Mouse (Mus musculus) midbrain, embryonic 16.5 days (tissue): ENCODE results near the gene Wdr91. TPM values are rescaled to one million over a fixed set of nuclear protein-coding genes. Genes with fewer than 3 reads are reported as not detected.
A peak's percentile ranks its signal among the peaks of the same experiment; 100 is the strongest.

ENCODE experiments used
- ATAC-seq: fragments of 200-750 bp; cut with Nextera tagmentation; 2 replicates; pipeline ENCODE4 v1.8.0; 2017; ENCODE audit warnings: moderate TSS enrichment
- H3K27ac ChIP-seq: fragments of 300-500 bp; sonication (generic); 2 replicates; pipeline ENCODE4 v1.5.1; 2014; ENCODE audit warnings: mild to moderate bottlenecking, low read length, mixed read lengths
- H3K27me3 ChIP-seq: fragments of 300-500 bp; sonication (generic); 2 replicates; pipeline ENCODE4 v1.6.1; 2014; ENCODE audit warnings: low read depth, low read length, mixed read lengths; ENCODE audit not compliant: control insufficient read depth, insufficient read depth
- H3K36me3 ChIP-seq: fragments of 300-500 bp; sonication (generic); 2 replicates; pipeline ENCODE4 v1.6.1; 2014; ENCODE audit warnings: mild to moderate bottlenecking, low read length, moderate library complexity, mixed read lengths; ENCODE audit not compliant: control insufficient read depth, insufficient read depth
- H3K4me1 ChIP-seq: fragments of 300-500 bp; sonication (generic); 2 replicates; pipeline ENCODE4 v1.6.1; 2014; ENCODE audit warnings: mild to moderate bottlenecking, low read length, mixed read lengths; ENCODE audit not compliant: control insufficient read depth, insufficient read depth
- H3K4me2 ChIP-seq: fragments of 300-500 bp; sonication (generic); 2 replicates; pipeline ENCODE4 v1.6.1; 2014; ENCODE audit warnings: mild to moderate bottlenecking, low read length, mixed read lengths
- H3K4me3 ChIP-seq: fragments of 300-500 bp; sonication (generic); 2 replicates; pipeline ENCODE4 v1.5.1; 2014; ENCODE audit warnings: low read depth, mild to moderate bottlenecking, low read length, moderate library complexity, mixed read lengths
- H3K9ac ChIP-seq: fragments of 300-500 bp; sonication (generic); 2 replicates; pipeline ENCODE4 v1.6.1; 2014; ENCODE audit warnings: low read depth, low read length, mixed read lengths
- H3K9me3 ChIP-seq: fragments of 300-500 bp; sonication (generic); replicated peaks from 2 replicates; pipeline ENCODE4 v1.6.1; 2014; ENCODE audit warnings: mild to moderate bottlenecking, low read length, mixed read lengths; ENCODE audit not compliant: control insufficient read depth, poor library complexity, severe bottlenecking
- WGBS: fragments of 180-500 bp; shearing (Covaris S2); extraction: QIAGEN DNeasy Blood & Tissue Kit; methylation state at CpG from one replicate; pipeline ENCODE4 v1.1.7; 2014; 5-methylcytosine and 5-hydroxymethylcytosine counted together
- polyA plus RNA-seq: library from polyadenylated mRNA; unstranded; fragments of >200 nt; fragmentation: Nextera tagmentation; extraction: Ambion mirVana; gene quantifications from 2 replicates; pipeline ENCODE4 v1.2.1, GENCODE M21; 2015

Gene Wdr91
- polyA plus RNA-seq, 1 experiment from 2014 or later: 15.6 TPM

DNA sequence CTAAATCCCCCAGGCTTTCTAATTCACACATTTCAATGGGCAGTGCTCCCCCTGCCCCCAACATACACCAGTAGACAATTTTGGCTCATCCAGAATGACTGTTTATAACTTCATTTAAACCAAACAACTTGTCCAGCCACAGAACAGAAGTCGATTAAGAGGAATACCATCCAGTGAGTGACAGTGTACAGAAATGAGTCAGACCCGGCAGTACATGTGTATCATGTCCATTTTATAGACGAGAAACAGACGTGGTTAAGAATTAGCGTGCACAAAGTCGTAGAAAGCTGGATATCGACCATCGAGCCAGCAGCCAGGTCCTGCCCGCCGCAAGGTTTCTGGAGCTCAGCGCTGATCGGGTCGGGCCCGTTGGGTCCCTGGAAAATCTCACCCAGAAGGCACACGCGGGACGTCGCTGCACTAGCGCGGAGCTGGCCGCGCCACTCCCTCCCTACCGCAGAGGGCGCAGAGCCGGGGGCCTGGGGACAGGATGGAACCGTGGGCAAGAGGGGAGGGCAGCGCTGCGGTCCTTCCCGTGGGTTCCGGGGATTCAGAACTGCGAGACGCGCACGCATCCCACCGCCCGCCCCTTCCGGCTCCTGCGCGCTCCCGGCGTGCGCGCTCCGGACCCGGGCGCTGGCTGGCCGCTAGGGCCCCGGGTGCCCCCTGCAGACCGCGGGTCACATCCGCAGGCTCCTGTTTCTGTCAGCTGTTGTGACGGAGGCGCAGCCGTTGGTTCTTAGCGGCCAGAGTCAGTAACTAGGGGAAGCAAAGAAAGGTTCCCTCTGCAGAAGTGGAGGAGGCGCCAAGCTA, 33.0 kb downstream of the Wdr91 start, which contains the start of gene Cyren:
TSS of gene Cyren (minus strand) at position 552 of the 813 bp plus-strand sequence.
- Histone ChIP-seq H3K36me3 (peaks cover 6% of the 10 kb centered on the region; the same call in 1 of the 2 replicates), H3K4me2 (peak within 1 kb of the TSS; percentile 74), H3K9me3 (no peaks in the 10 kb centered on the region), H3K4me3 (peak within 1 kb of the TSS; percentile 68), H3K27me3 (no peaks in the 10 kb centered on the region), H3K4me1 (peaks cover 17% of the 10 kb centered on the region), H3K9ac (peak within 1 kb of the TSS; percentile 86), H3K27ac (peak within 1 kb of the TSS; percentile 91)
- ATAC-seq: peak; percentile 94
- WGBS: under 1% methylated on average over 52 of the region's 56 CpGs

DNA sequence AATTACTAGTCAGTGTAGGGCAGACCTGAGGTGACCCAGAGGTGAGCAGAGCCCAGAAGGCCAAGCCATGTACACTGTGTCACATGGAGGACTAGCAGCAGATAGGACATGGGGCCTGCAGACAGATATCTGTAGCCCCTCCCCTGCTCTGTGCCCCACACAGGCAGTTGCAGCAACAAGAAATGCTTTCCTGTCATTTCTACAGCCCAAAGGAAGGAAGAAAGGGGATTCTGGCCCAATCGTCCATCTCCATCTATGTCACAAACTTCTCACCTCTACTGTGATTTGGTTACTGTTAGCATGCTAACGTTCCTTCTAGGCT, 33.9 kb downstream of the Wdr91 start:
- H3K4me2 ChIP-seq: peak overlapping the region; percentile 74
- H3K36me3 ChIP-seq: peaks cover 6% of the 10 kb centered on the region; the same call in 1 of the 2 replicates
- no peaks in the 10 kb centered on the region for H3K27me3 ChIP-seq
- no peaks in the 10 kb centered on the region for H3K9me3 ChIP-seq
- H3K4me3 ChIP-seq: peak overlapping the region; percentile 68
- H3K27ac ChIP-seq: 0 out of 2 replicates have a peak overlapping the region, but pooled peaks have one; percentile 91
- H3K4me1 ChIP-seq: peaks cover 17% of the 10 kb centered on the region
- ATAC-seq: 0 out of 2 replicates have a peak, but pooled peaks have one; percentile 26
- peak overlapping the region; percentile 86; the same call in 1 of the 2 replicates for H3K9ac ChIP-seq
- WGBS: 41% methylated on average over 2 of the region's 2 CpGs

DNA sequence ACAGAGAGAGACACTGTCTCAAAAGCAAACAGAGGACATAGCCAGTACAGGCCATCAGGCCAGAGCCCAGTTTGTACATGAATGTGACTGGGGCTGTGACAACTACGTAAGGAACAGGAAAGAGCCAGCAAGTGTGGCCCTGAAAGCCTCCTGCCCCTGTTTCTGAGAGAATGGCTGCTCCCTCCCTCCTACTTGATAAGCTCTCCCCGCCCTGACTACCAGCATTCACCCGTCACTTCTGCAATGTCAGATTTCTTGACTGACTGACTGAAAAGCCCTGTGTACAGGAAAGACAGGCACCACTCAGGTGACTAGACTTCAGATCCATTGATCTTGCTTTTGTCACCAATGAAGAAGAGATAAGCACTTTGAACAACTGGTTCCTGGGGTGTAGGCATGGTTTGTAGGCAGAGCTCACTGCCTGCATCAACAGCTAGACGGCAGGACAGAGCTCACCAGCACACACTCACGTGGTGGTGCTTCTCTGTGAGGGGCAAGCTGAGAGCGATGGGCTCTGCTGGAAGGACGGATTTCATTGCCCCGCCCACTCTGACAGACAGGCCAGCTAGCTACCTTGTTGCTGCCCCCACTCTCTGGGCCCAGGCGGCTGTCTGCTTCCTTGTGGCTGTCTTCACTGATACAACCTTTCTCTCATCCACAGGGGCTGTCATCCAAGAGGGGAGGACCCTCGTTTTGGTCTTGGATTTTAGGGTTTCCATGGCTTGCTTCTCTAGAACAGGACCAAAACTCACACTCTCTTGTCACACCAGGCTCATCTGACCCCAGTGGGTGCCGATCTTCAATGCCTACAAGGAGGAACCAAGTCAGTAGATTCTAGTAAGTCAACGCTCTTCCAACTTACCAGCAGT, 34.5 kb downstream of the Wdr91 start:
- Histone ChIP-seq H3K4me2 (peak overlapping the region; percentile 74; the same call in 1 of the 2 replicates), H3K4me3 (no peak overlapping the region), H3K9ac (no peak overlapping the region), H3K9me3 (no peaks in the 10 kb centered on the region), H3K4me1 (peaks cover 17% of the 10 kb centered on the region), H3K36me3 (peaks cover 6% of the 10 kb centered on the region; the same call in 1 of the 2 replicates), H3K27me3 (no peaks in the 10 kb centered on the region), H3K27ac (no peak overlapping the region)
- 58% methylated on average over 12 of the region's 12 CpGs for WGBS
- ATAC-seq: no peak

DNA sequence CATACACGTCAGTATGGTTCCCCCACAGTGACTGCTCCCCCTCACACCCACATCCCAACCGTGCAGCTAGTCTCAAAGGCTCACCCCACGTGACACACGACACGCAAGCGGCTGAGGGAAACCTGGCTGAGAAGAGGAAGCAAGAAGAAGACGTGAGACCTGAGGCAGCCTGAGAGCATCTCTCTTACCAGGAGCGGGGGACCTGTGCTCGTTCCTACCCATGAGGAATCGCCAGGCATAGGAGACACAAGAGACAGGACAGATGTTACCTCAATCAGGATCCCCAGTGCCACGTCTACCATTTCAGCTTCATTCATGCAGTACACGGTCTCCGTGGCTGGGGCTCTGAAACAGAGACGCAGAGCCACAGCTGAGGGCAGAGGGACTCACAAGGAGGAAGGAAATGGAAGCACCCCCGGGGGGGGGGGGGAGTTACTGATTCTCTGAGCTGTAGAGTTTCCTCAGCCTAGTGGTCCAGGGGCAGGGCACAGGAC, 35.4 kb downstream of the Wdr91 start:
- H3K9me3 ChIP-seq: no peaks in the 10 kb centered on the region
- H3K4me2 ChIP-seq: no peak overlapping the region
- H3K36me3 ChIP-seq: no peaks in the 10 kb centered on the region; the same call in 1 of the 2 replicates
- H3K9ac ChIP-seq: no peak overlapping the region
- no peak overlapping the region for H3K4me3 ChIP-seq
- H3K27me3 ChIP-seq: no peaks in the 10 kb centered on the region
- H3K27ac ChIP-seq: no peak overlapping the region
- H3K4me1 ChIP-seq: peaks cover 17% of the 10 kb centered on the region
- WGBS: 87% methylated on average over 15 of the region's 15 CpGs
- ATAC-seq: no peak

DNA sequence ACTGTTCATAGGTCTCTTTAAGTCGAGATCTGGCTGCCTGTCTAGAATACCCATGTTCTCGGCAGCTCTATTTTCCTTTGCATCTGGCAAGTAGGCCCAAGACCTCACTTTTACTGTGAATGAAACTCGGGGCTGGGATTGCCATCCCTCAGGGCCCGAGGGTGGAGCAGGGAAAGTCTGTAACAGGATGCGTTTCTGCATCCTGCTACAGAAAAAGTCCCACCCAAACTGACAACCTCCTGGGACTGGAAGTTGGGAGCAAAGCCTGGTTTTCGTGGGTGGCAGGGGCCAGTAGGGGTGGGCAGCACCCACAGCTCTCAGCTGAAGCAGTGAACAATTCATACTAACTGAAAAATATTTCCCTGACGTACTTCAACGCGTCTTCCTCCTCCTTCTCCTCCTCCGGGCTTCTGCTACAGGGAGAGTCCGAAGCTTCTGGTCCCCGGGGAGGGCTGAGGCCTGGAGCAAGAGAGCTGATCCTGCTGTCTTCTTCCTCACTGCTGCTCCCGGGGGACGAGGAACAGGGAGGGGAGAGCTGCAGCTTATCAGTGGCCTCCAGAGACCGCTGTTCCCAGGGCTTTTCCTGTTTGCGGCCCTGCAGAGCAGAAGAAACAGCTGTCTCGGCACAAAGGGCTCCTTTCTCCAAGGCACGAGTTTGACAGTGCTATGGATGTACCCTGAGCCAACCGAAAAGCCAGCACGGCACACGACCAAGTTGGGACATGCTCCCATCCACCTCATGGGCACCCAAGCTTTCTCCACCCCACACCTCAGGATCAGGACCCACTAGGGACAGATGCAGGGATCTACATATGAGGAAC, 36.4 kb downstream of the Wdr91 start:
- H3K27me3 ChIP-seq: no peaks in the 10 kb centered on the region
- ATAC-seq: no peak

DNA sequence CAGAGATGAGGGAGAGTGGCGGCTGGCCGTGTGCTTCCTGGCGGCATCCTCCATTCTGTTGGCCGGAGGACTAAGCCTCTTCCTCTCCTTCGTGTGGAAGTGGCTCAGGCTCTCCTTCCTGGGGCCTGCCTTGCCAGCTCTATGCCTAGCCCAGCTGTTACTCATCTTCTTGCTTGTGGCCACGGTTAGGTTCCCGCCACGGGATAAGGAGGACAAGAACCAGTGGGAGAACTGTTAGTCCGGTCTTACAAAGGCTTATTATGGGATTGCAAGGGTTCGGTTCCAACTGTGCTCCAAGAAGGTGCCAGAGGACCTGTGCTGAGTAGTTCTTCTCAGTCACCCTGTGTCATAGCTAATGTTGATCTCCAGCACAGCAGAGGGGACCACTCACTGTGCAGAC, 37.8 kb downstream of the Wdr91 start:
- Histone ChIP-seq H3K4me3 (no peak overlapping the region), H3K4me2 (no peak overlapping the region), H3K27ac (no peak overlapping the region), H3K27me3 (no peaks in the 10 kb centered on the region), H3K9me3 (no peaks in the 10 kb centered on the region), H3K4me1 (peaks cover 11% of the 10 kb centered on the region), H3K9ac (no peak overlapping the region), H3K36me3 (no peaks in the 10 kb centered on the region)
- 93% methylated on average over 9 of the region's 10 CpGs for WGBS
- ATAC-seq: no peak

More for the DNA sequence above, 36.4 kb downstream of the Wdr91 start:
- no peak overlapping the region for H3K4me2 ChIP-seq
- peak overlapping the region; percentile 28; the same call in 1 of the 2 replicates for H3K27ac ChIP-seq
- no peaks in the 10 kb centered on the region for H3K9me3 ChIP-seq
- 77% methylated on average over 21 of the region's 21 CpGs for WGBS
- H3K36me3 ChIP-seq: no peaks in the 10 kb centered on the region
- H3K9ac ChIP-seq: peak overlapping the region; percentile 30; the same call in 1 of the 2 replicates
- no peak overlapping the region for H3K4me3 ChIP-seq
- H3K4me1 ChIP-seq: peaks cover 17% of the 10 kb centered on the region

- no peaks in the 10 kb centered on the region for H3K36me3 ChIP-seq
- H3K9ac ChIP-seq: no peak overlapping the region
- H3K4me2 ChIP-seq: no peak overlapping the region
- H3K27me3 ChIP-seq: no peaks in the 10 kb centered on the region
- H3K4me3 ChIP-seq: no peak overlapping the region
- H3K27ac ChIP-seq: no peak overlapping the region
- peaks cover 7% of the 10 kb centered on the region for H3K4me1 ChIP-seq
- no peak for ATAC-seq
- WGBS: 89% methylated on average over 7 of the region's 7 CpGs
- no peaks in the 10 kb centered on the region for H3K9me3 ChIP-seq
Observed at GRCm38 (mm10) chr6:34871929-34872328, 38.7 kb downstream of the Wdr91 start.

- Histone ChIP-seq H3K27ac (no peak overlapping the region), H3K36me3 (no peaks in the 10 kb centered on the region), H3K4me3 (no peak overlapping the region), H3K9ac (no peak overlapping the region), H3K9me3 (no peaks in the 10 kb centered on the region), H3K4me2 (no peak overlapping the region), H3K4me1 (no peaks in the 10 kb centered on the region), H3K27me3 (no peaks in the 10 kb centered on the region)
- ATAC-seq: no peak
- 72% methylated on average over 5 of the region's 5 CpGs for WGBS
Observed at GRCm38 (mm10) chr6:34870724-34871123, 40.0 kb downstream of the Wdr91 start.
